Mouse (Mus musculus) lung, embryonic 16.5 days (tissue): ENCODE results near the gene Zbtb12. TPM values are rescaled to one million over a fixed set of nuclear protein-coding genes. Genes with fewer than 3 reads are reported as not detected.

ENCODE experiments used
- ATAC-seq: fragments of 200-750 bp; cut with Nextera tagmentation; 2 replicates; pipeline ENCODE4 v1.8.0; 2017; ENCODE audit warnings: low read depth, mild to moderate bottlenecking, moderate library complexity
- H3K27ac ChIP-seq: fragments of 300-500 bp; sonication (generic); 2 replicates; pipeline ENCODE4 v1.5.1; 2014; ENCODE audit warnings: mild to moderate bottlenecking, control low read depth, low read length
- H3K27me3 ChIP-seq: fragments of 300-500 bp; sonication (generic); 2 replicates; pipeline ENCODE4 v1.6.1; 2014; ENCODE audit warnings: low read depth, low read length, mixed read lengths; ENCODE audit not compliant: control insufficient read depth, insufficient read depth
- H3K36me3 ChIP-seq: fragments of 300-500 bp; sonication (generic); 2 replicates; pipeline ENCODE4 v1.6.1; 2014; ENCODE audit warnings: low read length; ENCODE audit not compliant: control insufficient read depth, insufficient read depth
- H3K4me1 ChIP-seq: fragments of 300-500 bp; sonication (generic); replicated peaks from 2 replicates; pipeline ENCODE4 v1.6.1; 2014; ENCODE audit warnings: low read length, mixed read lengths; ENCODE audit not compliant: control insufficient read depth, insufficient read depth
- H3K4me2 ChIP-seq: fragments of 300-500 bp; sonication (generic); 2 replicates; pipeline ENCODE4 v1.6.1; 2014; ENCODE audit warnings: low read depth, low read length, control low read depth
- H3K4me3 ChIP-seq: fragments of 300-500 bp; sonication (generic); 2 replicates; pipeline ENCODE4 v1.5.1; 2014; ENCODE audit warnings: mild to moderate bottlenecking, low read length, control low read depth
- H3K9ac ChIP-seq: fragments of 300-500 bp; sonication (generic); 2 replicates; pipeline ENCODE4 v1.6.1; 2014; ENCODE audit warnings: low read length, control low read depth
- H3K9me3 ChIP-seq: fragments of 300-500 bp; sonication (generic); 2 replicates; pipeline ENCODE4 v1.6.1; 2016; ENCODE audit warnings: low read length; ENCODE audit not compliant: control insufficient read depth
- WGBS: fragments of 180-500 bp; shearing (Covaris S2); extraction: QIAGEN DNeasy Blood & Tissue Kit; methylation state at CpG from one replicate; pipeline ENCODE4 v1.1.7; 2014; 5-methylcytosine and 5-hydroxymethylcytosine counted together
- polyA plus RNA-seq: library from polyadenylated mRNA; unstranded; fragments of >200 nt; fragmentation: Nextera tagmentation; extraction: Ambion mirVana; gene quantifications from 2 replicates; pipeline ENCODE4 v1.2.1, GENCODE M21; 2015

Gene Zbtb12
- polyA plus RNA-seq, 1 experiment from 2014 or later: 2.3 TPM

GRCm38 (mm10) chr17:34847192-34847591 lies 32.1 kb upstream of the Zbtb12 start:
- peaks cover 13% of the 10 kb centered on the region for H3K4me1 ChIP-seq
- H3K4me2 ChIP-seq: no peak overlapping the region
- H3K27me3 ChIP-seq: no peaks in the 10 kb centered on the region
- no peak overlapping the region for H3K4me3 ChIP-seq
- ATAC-seq: no peak
- H3K9me3 ChIP-seq: no peaks in the 10 kb centered on the region
- 79% methylated on average over 6 of the region's 6 CpGs for WGBS
- no peak overlapping the region for H3K27ac ChIP-seq
- H3K36me3 ChIP-seq: peaks cover 25% of the 10 kb centered on the region
- H3K9ac ChIP-seq: no peak overlapping the region

GRCm38 (mm10) chr17:34847615-34848014 lies 31.7 kb upstream of the Zbtb12 start:
- Histone ChIP-seq H3K4me1 (peaks cover 13% of the 10 kb centered on the region), H3K4me2 (no peak overlapping the region), H3K9ac (no peak overlapping the region), H3K27ac (no peak overlapping the region), H3K4me3 (no peak overlapping the region), H3K9me3 (no peaks in the 10 kb centered on the region), H3K36me3 (peaks cover 25% of the 10 kb centered on the region), H3K27me3 (no peaks in the 10 kb centered on the region)
- no peak for ATAC-seq
- WGBS: 89% methylated on average over 7 of the region's 7 CpGs

- Histone ChIP-seq H3K27me3 (no peaks in the 10 kb centered on the region), H3K36me3 (peaks cover 27% of the 10 kb centered on the region), H3K4me3 (peak within 1 kb of the TSS; percentile 82), H3K4me2 (peak within 1 kb of the TSS; percentile 87), H3K27ac (peak within 1 kb of the TSS; percentile 15; the same call in 1 of the 2 replicates), H3K9me3 (no peaks in the 10 kb centered on the region), H3K9ac (peak within 1 kb of the TSS; percentile 89), H3K4me1 (peaks cover 13% of the 10 kb centered on the region)
- under 1% methylated on average over 61 of the region's 65 CpGs for WGBS
- peak; percentile 99 for ATAC-seq
Observed at GRCm38 (mm10) chr17:34849722-34850516, 29.4 kb upstream of the Zbtb12 start, which contains the start of the genes Skiv2l and Nelfe. Skiv2l (minus strand) TSS chr17:34850210. Nelfe (plus strand) TSS chr17:34850391.

- H3K4me3 ChIP-seq: peak overlapping the region; percentile 82
- ATAC-seq: peak; percentile 18; the same call in 1 of the 2 replicates
- H3K9ac ChIP-seq: peak overlapping the region; percentile 89
- H3K4me2 ChIP-seq: peak overlapping the region; percentile 86
- peaks cover 27% of the 10 kb centered on the region for H3K36me3 ChIP-seq
- H3K9me3 ChIP-seq: no peaks in the 10 kb centered on the region
- H3K27ac ChIP-seq: peak overlapping the region; percentile 15; the same call in 1 of the 2 replicates
- WGBS: under 1% methylated on average over 25 of the region's 25 CpGs
- no peaks in the 10 kb centered on the region for H3K27me3 ChIP-seq
- H3K4me1 ChIP-seq: peaks cover 13% of the 10 kb centered on the region
Observed at GRCm38 (mm10) chr17:34850517-34851125, 28.7 kb upstream of the Zbtb12 start.

GRCm38 (mm10) chr17:34853511-34853910 lies 25.8 kb upstream of the Zbtb12 start:
- Histone ChIP-seq H3K36me3 (peaks cover 24% of the 10 kb centered on the region), H3K9me3 (no peaks in the 10 kb centered on the region), H3K27ac (no peak overlapping the region), H3K27me3 (no peaks in the 10 kb centered on the region), H3K4me1 (peaks cover 13% of the 10 kb centered on the region), H3K9ac (no peak overlapping the region), H3K4me2 (no peak overlapping the region), H3K4me3 (no peak overlapping the region)
- 76% methylated on average over 8 of the region's 8 CpGs for WGBS
- no peak for ATAC-seq

GRCm38 (mm10) chr17:34854761-34855160 lies 24.5 kb upstream of the Zbtb12 start:
- Histone ChIP-seq H3K36me3 (peaks cover 24% of the 10 kb centered on the region), H3K27ac (no peak overlapping the region), H3K9ac (no peak overlapping the region), H3K4me1 (peaks cover 9% of the 10 kb centered on the region), H3K27me3 (no peaks in the 10 kb centered on the region), H3K9me3 (no peaks in the 10 kb centered on the region), H3K4me3 (no peak overlapping the region), H3K4me2 (no peak overlapping the region)
- WGBS: 55% methylated on average over 3 of the region's 3 CpGs
- no peak for ATAC-seq

- no peak overlapping the region for H3K4me2 ChIP-seq
- peaks cover 8% of the 10 kb centered on the region for H3K4me1 ChIP-seq
- H3K27ac ChIP-seq: no peak overlapping the region
- 36% methylated on average over 3 of the region's 3 CpGs for WGBS
- no peak overlapping the region for H3K9ac ChIP-seq
- no peak overlapping the region for H3K4me3 ChIP-seq
- H3K9me3 ChIP-seq: no peaks in the 10 kb centered on the region
- peaks cover 24% of the 10 kb centered on the region for H3K36me3 ChIP-seq
- ATAC-seq: peak; percentile 46
- H3K27me3 ChIP-seq: no peaks in the 10 kb centered on the region
Observed at GRCm38 (mm10) chr17:34855825-34856224, 23.5 kb upstream of the Zbtb12 start.

GRCm38 (mm10) chr17:34858670-34859069 lies 20.6 kb upstream of the Zbtb12 start:
- H3K9ac ChIP-seq: no peak overlapping the region
- H3K4me3 ChIP-seq: no peak overlapping the region
- H3K36me3 ChIP-seq: peaks cover 18% of the 10 kb centered on the region
- WGBS: 74% methylated on average over 4 of the region's 4 CpGs
- ATAC-seq: no peak
- no peaks in the 10 kb centered on the region for H3K9me3 ChIP-seq
- H3K27me3 ChIP-seq: no peaks in the 10 kb centered on the region
- H3K27ac ChIP-seq: no peak overlapping the region
- no peaks in the 10 kb centered on the region for H3K4me1 ChIP-seq
- no peak overlapping the region for H3K4me2 ChIP-seq

- no peaks in the 10 kb centered on the region for H3K27me3 ChIP-seq
- no peak overlapping the region for H3K27ac ChIP-seq
- H3K4me3 ChIP-seq: no peak overlapping the region
- no peaks in the 10 kb centered on the region for H3K9me3 ChIP-seq
- 80% methylated on average over 9 of the region's 9 CpGs for WGBS
- no peaks in the 10 kb centered on the region for H3K4me1 ChIP-seq
- H3K4me2 ChIP-seq: no peak overlapping the region
- ATAC-seq: no peak
- no peak overlapping the region for H3K9ac ChIP-seq
- peaks cover 7% of the 10 kb centered on the region; the same call in 1 of the 2 replicates for H3K36me3 ChIP-seq
Observed at GRCm38 (mm10) chr17:34860514-34860913, 18.8 kb upstream of the Zbtb12 start.
